Mouse (Mus musculus) gastrocnemius, postnatal 36 days (tissue): ENCODE results near the gene Pla2g10. TPM values are rescaled to one million over a fixed set of nuclear protein-coding genes. Genes with fewer than 3 reads are reported as not detected.
A peak's percentile ranks its signal among the peaks of the same experiment; 100 is the strongest.
"Not testable (repeated sequence)": the region's sequence is repeated elsewhere in the genome, so short reads cannot be mapped to it uniquely, and the experiment has no call there.

ENCODE experiments used
- DNase-seq, 2 experiments: peaks; one replicate each; pipeline ENCODE4 v3.0.0; 2022
- intact Hi-C: fragments of 180-260 bp; cut with DNase I; formaldehyde crosslinking; loops from one replicate; pipeline ENCODE4 v1.15.1; 2025
- total RNA-seq, 2 experiments: library from RNA; stranded (reverse); gene quantifications; 2 replicates each; pipeline ENCODE4 v1.2.3; 2021

Pla2g10 gene
- total RNA-seq, 2 experiments from 2014 or later: not detected

GRCm38 (mm10) chr16:13733518-13734137, 2.8 kb upstream of the Pla2g10 start:
- intact Hi-C loops: loop anchor here (10.0 kb wide), 2 partner anchors 199 to 619 kb away; no protein-coding TSS in a partner anchor

GRCm38 (mm10) chr16:13732786-13733185, 2.0 kb upstream of the Pla2g10 start:
- DNase-seq: no peak
- intact Hi-C loops: loop anchor here (10.0 kb wide), 2 partner anchors 198 to 618 kb away; no protein-coding TSS in a partner anchor

More at GRCm38 (mm10) chr16:13733518-13734137, 2.8 kb upstream of the Pla2g10 start:
- peak; percentile 54 to 71 for DNase-seq

GRCm38 (mm10) chr16:13729428-13729827, 1.4 kb downstream of the Pla2g10 start:
- intact Hi-C loops: no loop called here
- DNase-seq: no peak

GRCm38 (mm10) chr16:13727811-13728335, 2.9 kb downstream of the Pla2g10 start:
- intact Hi-C loops: no loop called here
- DNase-seq: no peak

GRCm38 (mm10) chr16:13722937-13723336, 7.8 kb downstream of the Pla2g10 start:
- intact Hi-C loops: no loop called here
- no peak for DNase-seq

GRCm38 (mm10) chr16:13716821-13717553, 13.8 kb downstream of the Pla2g10 start:
- no peak for DNase-seq
- intact Hi-C loops: no loop called here

- no peak for DNase-seq
- intact Hi-C loops: no loop called here
These were observed 15.9 kb downstream of the Pla2g10 start for GRCm38 (mm10) chr16:13714910-13715309.

- intact Hi-C loops: no loop called here
- no peak for DNase-seq
These were observed 26.1 kb downstream of the Pla2g10 start for GRCm38 (mm10) chr16:13704676-13705075.

GRCm38 (mm10) chr16:13702184-13702583, 28.6 kb downstream of the Pla2g10 start:
- intact Hi-C loops: no loop called here
- no peak for DNase-seq

- no peak for DNase-seq
- intact Hi-C loops: no loop called here
These were observed 31.8 kb downstream of the Pla2g10 start for GRCm38 (mm10) chr16:13698998-13699397.

- intact Hi-C loops: no loop called here
- DNase-seq: no peak
These were observed 52.0 kb downstream of the Pla2g10 start for GRCm38 (mm10) chr16:13678601-13679319.

- no peak for DNase-seq
- intact Hi-C loops: no loop called here
These were observed 56.3 kb downstream of the Pla2g10 start for GRCm38 (mm10) chr16:13674511-13674910.

- DNase-seq: no peak
- intact Hi-C loops: no loop called here
These were observed 57.7 kb downstream of the Pla2g10 start for GRCm38 (mm10) chr16:13673114-13673513.

- peak; percentile 39 to 56 for DNase-seq
- intact Hi-C loops: no loop called here
These were observed 58.3 kb downstream of the Pla2g10 start for GRCm38 (mm10) chr16:13672386-13672898.

GRCm38 (mm10) chr16:13671685-13672385, 58.9 kb downstream of the Pla2g10 start, which contains the start of the genes Bfar and 3110001I22Rik:
Gene Bfar, plus strand, starts transcription at chr16:13671858.
Gene 3110001I22Rik, plus strand, starts transcription at chr16:13671929.
- DNase-seq: peak; percentile 81 to 86
- intact Hi-C loops: no loop called here

- DNase-seq, intact Hi-C loops: not testable (repeated sequence)
These were observed 59.9 kb downstream of the Pla2g10 start for GRCm38 (mm10) chr16:13670896-13671295.

GRCm38 (mm10) chr16:13669282-13669681, 61.5 kb downstream of the Pla2g10 start:
- intact Hi-C loops: no loop called here
- DNase-seq: no peak

- no peak for DNase-seq
- intact Hi-C loops: no loop called here
These were observed 62.2 kb downstream of the Pla2g10 start for GRCm38 (mm10) chr16:13668402-13669108.

- intact Hi-C loops: no loop called here
These were observed 62.9 kb downstream of the Pla2g10 start, which contains the start of gene Parn for GRCm38 (mm10) chr16:13667878-13668343. Gene Parn, minus strand, starts transcription at chr16:13668170.

More at GRCm38 (mm10) chr16:13667878-13668343, 62.9 kb downstream of the Pla2g10 start, which contains the start of gene Parn:
- peak; percentile 84 to 88 for DNase-seq
